Mouse (Mus musculus): ENCODE data around the gene Kdm4b. TPM values are rescaled to one million over a fixed set of nuclear protein-coding genes. Genes with fewer than 3 reads are reported as not detected.

Kdm4b gene
- polyA plus RNA-seq, 1 experiment from 2014 or later, result 65.8 TPM

GRCm38 (mm10) chr17:56384903-56385302 is 59.0 kb downstream of the Kdm4b start:
- Histone ChIP-seq H3K36me3 (peaks cover 96% of the 10 kb centered on the region), H3K9me3 (no peaks in the 10 kb centered on the region), H3K27ac (no peak overlapping the region), H3K4me1 (replicated peaks) (peaks cover 32% of the 10 kb centered on the region), H3K4me3 (no peak overlapping the region), H3K27me3 (ENCODE audit: insufficient read depth, poor library complexity, severe bottlenecking) (no peaks in the 10 kb centered on the region)
- no peak for DNase-seq (ENCODE audit: low spot score)
- 93% methylated on average over 6 of the region's 6 CpGs for WGBS

GRCm38 (mm10) chr17:56387612-56388011 is 61.8 kb downstream of the Kdm4b start:
- H3K9me3 ChIP-seq, result no peaks in the 10 kb centered on the region
- DNase-seq (ENCODE audit: low spot score), result no peak
- peaks cover 96% of the 10 kb centered on the region for H3K36me3 ChIP-seq
- peaks cover 7% of the 10 kb centered on the region for H3K4me1 ChIP-seq (replicated peaks)
- no peak overlapping the region for H3K27ac ChIP-seq
- no peak overlapping the region for H3K4me3 ChIP-seq
- no peaks in the 10 kb centered on the region for H3K27me3 ChIP-seq (ENCODE audit: insufficient read depth, poor library complexity, severe bottlenecking)
- WGBS, result 98% methylated on average over 6 of the region's 6 CpGs

- no peaks in the 10 kb centered on the region for H3K4me1 ChIP-seq (replicated peaks)
- H3K4me3 ChIP-seq, result no peak overlapping the region
- H3K27me3 ChIP-seq (ENCODE audit: insufficient read depth, poor library complexity, severe bottlenecking), result no peaks in the 10 kb centered on the region
- H3K9me3 ChIP-seq, result no peaks in the 10 kb centered on the region
- no peak for DNase-seq (ENCODE audit: low spot score)
- no peak overlapping the region for H3K27ac ChIP-seq
- 93% methylated on average over 6 of the region's 6 CpGs for WGBS
- H3K36me3 ChIP-seq, result peaks cover 100% of the 10 kb centered on the region
These were observed 67.4 kb downstream of the Kdm4b start for GRCm38 (mm10) chr17:56393238-56393637.

DNA sequence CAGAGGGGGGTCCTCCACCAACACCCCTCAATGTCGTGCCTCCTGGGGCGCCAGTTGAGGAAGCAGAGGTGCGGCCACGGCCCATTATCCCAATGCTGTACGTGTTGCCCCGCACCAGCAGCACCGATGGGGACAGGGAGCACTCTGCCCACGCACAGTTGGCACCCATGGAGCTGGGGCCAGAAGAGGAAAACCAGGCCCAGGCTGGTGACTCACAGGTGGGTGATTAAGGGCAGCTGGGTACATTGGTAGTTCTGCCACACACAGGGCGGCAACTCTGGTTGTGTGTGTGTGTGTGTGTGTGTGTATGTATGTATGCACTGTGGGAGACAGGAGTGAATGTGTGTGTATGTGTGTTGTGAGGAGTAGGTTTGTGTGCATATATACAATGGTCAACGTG is 68.0 kb downstream of the Kdm4b start:
- no peak overlapping the region for H3K27ac ChIP-seq
- H3K4me1 ChIP-seq (replicated peaks), result no peaks in the 10 kb centered on the region
- DNase-seq (ENCODE audit: low spot score), result no peak
- H3K4me3 ChIP-seq, result no peak overlapping the region
- WGBS, result 96% methylated on average over 10 of the region's 10 CpGs
- H3K36me3 ChIP-seq, result peaks cover 100% of the 10 kb centered on the region
- H3K9me3 ChIP-seq, result no peaks in the 10 kb centered on the region
- H3K27me3 ChIP-seq (ENCODE audit: insufficient read depth, poor library complexity, severe bottlenecking), result no peaks in the 10 kb centered on the region

GRCm38 (mm10) chr17:56396051-56396450 is 70.2 kb downstream of the Kdm4b start:
- WGBS, result 94% methylated on average over 6 of the region's 6 CpGs
- no peaks in the 10 kb centered on the region for H3K9me3 ChIP-seq
- H3K27me3 ChIP-seq (ENCODE audit: insufficient read depth, poor library complexity, severe bottlenecking), result no peaks in the 10 kb centered on the region
- DNase-seq (ENCODE audit: low spot score), result no peak
- no peaks in the 10 kb centered on the region for H3K4me1 ChIP-seq (replicated peaks)
- no peak overlapping the region for H3K27ac ChIP-seq
- no peak overlapping the region for H3K4me3 ChIP-seq
- peaks cover 100% of the 10 kb centered on the region for H3K36me3 ChIP-seq

GRCm38 (mm10) chr17:56400221-56400620 is 74.4 kb downstream of the Kdm4b start:
- Histone ChIP-seq H3K27ac (no peak overlapping the region), H3K27me3 (ENCODE audit: insufficient read depth, poor library complexity, severe bottlenecking) (no peaks in the 10 kb centered on the region), H3K4me1 (replicated peaks) (no peaks in the 10 kb centered on the region), H3K4me3 (no peak overlapping the region), H3K9me3 (no peaks in the 10 kb centered on the region), H3K36me3 (peaks cover 99% of the 10 kb centered on the region)
- 96% methylated on average over 3 of the region's 3 CpGs for WGBS
- DNase-seq (ENCODE audit: low spot score), result no peak

DNA sequence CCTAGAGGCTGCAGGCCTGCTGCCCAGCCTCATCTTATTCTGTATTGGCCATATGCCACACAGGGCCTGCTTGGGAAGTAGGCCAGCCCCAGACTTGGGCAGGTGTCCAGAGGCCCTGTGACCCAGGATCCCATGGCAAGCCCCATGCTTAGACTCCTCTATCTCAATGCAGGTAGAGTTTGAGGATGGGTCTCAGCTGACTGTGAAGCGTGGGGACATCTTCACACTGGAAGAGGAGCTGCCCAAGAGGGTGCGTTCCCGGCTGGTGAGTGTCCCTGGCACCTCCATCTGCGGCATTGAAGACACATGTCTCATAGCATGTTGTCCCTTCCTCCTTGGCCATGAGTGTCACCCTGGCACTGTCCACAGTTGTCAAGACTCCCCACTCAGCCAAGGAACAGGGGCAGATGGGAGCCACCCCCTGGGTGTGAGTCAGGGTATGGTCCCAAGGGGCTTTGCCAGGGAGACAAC is 75.2 kb downstream of the Kdm4b start:
- no peak overlapping the region for H3K27ac ChIP-seq
- H3K4me3 ChIP-seq, result no peak overlapping the region
- 96% methylated on average over 4 of the region's 4 CpGs for WGBS
- H3K36me3 ChIP-seq, result peaks cover 99% of the 10 kb centered on the region
- H3K4me1 ChIP-seq (replicated peaks), result no peaks in the 10 kb centered on the region
- H3K9me3 ChIP-seq, result no peaks in the 10 kb centered on the region
- no peak for DNase-seq (ENCODE audit: low spot score)
- H3K27me3 ChIP-seq (ENCODE audit: insufficient read depth, poor library complexity, severe bottlenecking), result no peaks in the 10 kb centered on the region

- H3K9me3 ChIP-seq, result no peaks in the 10 kb centered on the region
- peaks cover 70% of the 10 kb centered on the region for H3K36me3 ChIP-seq
- 93% methylated on average over 3 of the region's 3 CpGs for WGBS
- no peak overlapping the region for H3K27ac ChIP-seq
- DNase-seq (ENCODE audit: low spot score), result no peak
- peaks cover 37% of the 10 kb centered on the region for H3K4me1 ChIP-seq (replicated peaks)
- no peaks in the 10 kb centered on the region for H3K27me3 ChIP-seq (ENCODE audit: insufficient read depth, poor library complexity, severe bottlenecking)
- no peak overlapping the region for H3K4me3 ChIP-seq
These were observed 79.5 kb downstream of the Kdm4b start for GRCm38 (mm10) chr17:56405341-56405740.

DNA sequence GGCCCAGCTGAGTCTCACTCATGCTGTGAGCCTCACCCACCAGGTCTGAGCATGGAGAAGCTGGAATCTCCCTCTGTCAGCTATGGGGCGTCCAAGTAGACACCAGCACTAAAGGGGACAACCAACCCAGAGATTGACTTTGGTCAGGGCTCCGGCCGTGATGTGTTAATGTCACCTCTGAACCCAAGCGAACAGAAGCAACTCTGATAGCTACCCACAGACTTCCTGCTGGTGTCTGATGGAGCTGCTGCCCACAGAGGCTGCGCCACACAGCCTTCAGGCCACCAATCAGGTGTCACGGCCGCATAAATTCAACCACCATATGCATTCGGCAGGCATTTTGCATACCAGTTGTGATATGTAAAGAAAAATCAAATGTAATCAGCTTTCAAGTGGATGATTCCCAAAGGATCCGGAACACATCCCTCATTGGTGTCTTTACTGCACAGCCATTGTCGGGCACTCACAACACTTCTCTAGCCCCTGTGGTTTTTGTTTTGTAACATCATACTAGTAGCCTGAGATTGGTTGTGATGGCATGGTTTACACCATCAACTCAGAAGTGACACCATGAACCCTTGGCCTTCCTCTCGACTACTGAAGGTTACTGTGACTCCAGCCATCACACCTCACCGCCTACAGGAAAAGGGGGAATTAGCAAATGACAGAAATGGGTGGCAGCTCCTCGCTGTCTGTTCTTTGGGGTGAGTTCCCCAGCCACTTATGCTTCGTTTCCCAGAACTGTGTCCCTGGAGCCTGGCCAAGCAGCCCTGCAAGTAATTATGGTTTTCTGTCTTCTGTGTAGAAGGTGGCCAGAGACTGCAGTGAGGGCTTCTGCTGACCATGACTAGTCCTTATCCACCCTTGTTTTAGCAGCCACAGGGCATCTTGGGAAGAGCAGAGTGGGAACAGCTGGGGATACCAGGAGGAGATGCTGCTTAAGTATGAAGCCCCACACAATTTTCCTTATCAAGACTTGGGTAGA is 80.3 kb downstream of the Kdm4b start:
- H3K4me1 ChIP-seq (replicated peaks), result peaks cover 38% of the 10 kb centered on the region
- no peak overlapping the region for H3K4me3 ChIP-seq
- no peaks in the 10 kb centered on the region for H3K27me3 ChIP-seq (ENCODE audit: insufficient read depth, poor library complexity, severe bottlenecking)
- WGBS, result 89% methylated on average over 14 of the region's 14 CpGs
- peaks cover 70% of the 10 kb centered on the region for H3K36me3 ChIP-seq
- DNase-seq (ENCODE audit: low spot score), result no peak
- no peaks in the 10 kb centered on the region for H3K9me3 ChIP-seq
- H3K27ac ChIP-seq, result peak overlapping the region; percentile 75

DNA sequence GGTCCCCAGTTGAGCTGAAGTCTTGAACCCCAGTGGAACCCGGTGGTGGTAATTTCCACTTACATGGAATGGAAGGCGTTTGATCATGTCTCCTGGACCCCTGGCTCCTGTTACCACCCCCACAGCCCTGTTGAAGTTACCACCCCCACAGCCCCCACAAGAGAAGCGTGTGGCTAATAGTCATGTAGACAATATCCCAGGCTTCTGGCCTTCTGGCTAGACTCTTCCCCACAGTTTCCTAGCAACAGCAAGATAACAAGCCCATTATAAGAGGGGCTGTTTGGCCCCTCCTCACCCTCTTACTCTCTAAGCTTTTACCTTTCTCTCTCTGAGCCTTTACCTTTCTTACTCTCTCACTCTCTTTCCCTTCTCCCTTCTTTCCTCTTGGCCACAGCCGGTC is 81.0 kb downstream of the Kdm4b start:
- Histone ChIP-seq H3K4me3 (no peak overlapping the region), H3K27ac (peak overlapping the region; percentile 75), H3K9me3 (no peaks in the 10 kb centered on the region), H3K4me1 (replicated peaks) (peaks cover 38% of the 10 kb centered on the region), H3K36me3 (peaks cover 70% of the 10 kb centered on the region), H3K27me3 (ENCODE audit: insufficient read depth, poor library complexity, severe bottlenecking) (no peaks in the 10 kb centered on the region)
- 60% methylated on average over 4 of the region's 4 CpGs for WGBS
- DNase-seq (ENCODE audit: low spot score), result no peak

DNA sequence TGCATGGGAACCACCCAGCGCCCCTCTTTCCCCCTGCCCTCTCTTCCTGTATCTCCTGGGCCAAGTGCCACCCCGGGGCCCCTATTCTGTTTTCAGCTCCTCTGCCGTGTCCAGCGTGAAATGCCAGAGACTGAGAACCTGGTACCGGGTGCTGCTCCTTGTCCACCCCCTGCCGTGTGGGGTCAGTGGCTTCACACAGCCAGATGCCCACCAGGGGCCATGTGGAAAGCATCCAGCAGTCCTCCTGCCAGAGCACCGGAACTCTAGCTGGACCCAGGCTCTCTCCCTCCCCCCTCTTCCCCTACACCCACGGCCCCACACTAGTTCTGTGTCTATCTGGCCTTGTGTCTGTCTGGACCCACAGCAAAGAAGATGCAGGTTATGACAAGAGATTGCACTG is 81.5 kb downstream of the Kdm4b start:
- no peak for DNase-seq (ENCODE audit: low spot score)
- peaks cover 38% of the 10 kb centered on the region for H3K4me1 ChIP-seq (replicated peaks)
- H3K4me3 ChIP-seq, result no peak overlapping the region
- H3K9me3 ChIP-seq, result no peaks in the 10 kb centered on the region
- peaks cover 70% of the 10 kb centered on the region for H3K36me3 ChIP-seq
- H3K27ac ChIP-seq, result peak overlapping the region; percentile 75
- no peaks in the 10 kb centered on the region for H3K27me3 ChIP-seq (ENCODE audit: insufficient read depth, poor library complexity, severe bottlenecking)
- 58% methylated on average over 8 of the region's 8 CpGs for WGBS

- Histone ChIP-seq H3K27ac (peak overlapping the region; percentile 42; the same call in 1 of the 2 replicates), H3K9me3 (no peaks in the 10 kb centered on the region), H3K4me1 (replicated peaks) (peaks cover 38% of the 10 kb centered on the region), H3K36me3 (peaks cover 70% of the 10 kb centered on the region), H3K27me3 (ENCODE audit: insufficient read depth, poor library complexity, severe bottlenecking) (no peaks in the 10 kb centered on the region), H3K4me3 (no peak overlapping the region)
- no peak for DNase-seq (ENCODE audit: low spot score)
- WGBS, result 53% methylated on average over 13 of the region's 13 CpGs
These were observed 83.2 kb downstream of the Kdm4b start for GRCm38 (mm10) chr17:56408965-56409625.

DNA sequence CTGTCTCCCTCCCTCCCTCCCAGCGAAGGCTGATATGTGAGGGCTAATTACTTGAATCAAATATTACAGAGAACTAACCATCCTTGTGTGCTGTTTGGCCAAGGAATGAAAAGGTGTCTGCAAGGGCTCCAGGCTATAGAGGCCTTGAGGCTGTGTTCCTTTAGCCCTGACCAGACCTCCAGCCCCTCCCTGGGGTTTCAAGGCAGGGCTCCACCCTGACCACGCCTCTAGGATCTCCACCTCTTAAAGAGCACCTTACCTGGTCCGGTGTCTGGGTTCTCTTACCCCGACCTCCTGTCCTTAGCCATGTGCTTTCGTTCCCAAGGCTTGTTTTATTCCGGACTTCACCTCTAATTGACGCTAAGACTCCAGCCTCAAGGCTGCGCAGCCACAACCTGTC is 83.9 kb downstream of the Kdm4b start:
- H3K27me3 ChIP-seq (ENCODE audit: insufficient read depth, poor library complexity, severe bottlenecking), result no peaks in the 10 kb centered on the region
- no peaks in the 10 kb centered on the region for H3K9me3 ChIP-seq
- DNase-seq (ENCODE audit: low spot score), result no peak
- H3K4me1 ChIP-seq (replicated peaks), result peaks cover 38% of the 10 kb centered on the region
- H3K27ac ChIP-seq, result peak overlapping the region; percentile 42; the same call in 1 of the 2 replicates
- no peak overlapping the region for H3K4me3 ChIP-seq
- peaks cover 71% of the 10 kb centered on the region for H3K36me3 ChIP-seq
- WGBS, result 46% methylated on average over 8 of the region's 8 CpGs
